Mouse (Mus musculus): Measurements from ENCODE around the gene Bmpr1a.

- TF ChIP-seq CTCF (IDR thresholded peaks at IDR 0.05; ENCODE audit: low read depth): no peak
- no peak for TF ChIP-seq EP300 (IDR thresholded peaks at IDR 0.05; ENCODE audit: low read depth)
These were observed 62.5 kb downstream of the Bmpr1a start for GRCm38 (mm10) chr14:34440526-34441066.
